Comparison of ENCODE assay signal across 30 mouse cellular contexts in the genomic region with DNA sequence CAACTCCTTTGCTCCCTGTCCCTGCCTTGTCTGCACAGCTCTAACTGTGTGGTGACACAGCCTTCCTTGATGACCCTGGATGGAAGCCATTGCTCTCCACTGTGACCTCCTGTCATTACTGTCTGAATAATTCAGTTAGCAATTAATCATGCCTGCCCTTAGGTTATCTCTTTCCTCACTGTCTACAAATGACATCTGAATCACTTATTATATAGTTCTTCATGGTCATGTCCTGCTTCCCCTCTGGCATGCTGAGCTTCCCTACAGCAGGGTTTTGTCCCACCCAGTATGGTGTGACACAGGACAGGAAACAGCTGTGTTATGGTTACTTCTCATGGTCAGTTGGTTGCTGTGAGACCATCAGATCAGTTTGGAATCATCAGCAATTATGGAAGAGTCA.
DNase-seq lines count a peak whose midpoint lies in the region; ATAC-seq and TF ChIP-seq lines count a peak whose summit lies in the region.
"Had no signal": no experiment of that assay in that cellular context is flagged by ENCODE, and none has a peak within 500 bp of the region (broad histone marks: within the 10 kb centered on the region; RNA-seq: fewer than 3 reads in every experiment).

No protein-coding gene starts in this region.

- no peak for TF ChIP-seq CTCF in heart, postnatal 0 days (IDR thresholded peaks at IDR 0.05; ENCODE audit: low read depth)
- TF ChIP-seq CTCF in lung, adult 2 months (IDR thresholded peaks at IDR 0.05; ENCODE audit: insufficient read depth, low read length): no peak

- no peak overlapping the region for H3K27ac ChIP-seq in heart, postnatal 0 days (ENCODE audit: low read depth)
- H3K27ac ChIP-seq in lung, embryonic 16.5 days (ENCODE audit: low read length): no peak overlapping the region
- H3K27ac ChIP-seq in midbrain, embryonic 13.5 days: no peak overlapping the region
- H3K27ac ChIP-seq: embryonic facial prominence, embryonic 13.5 days; heart, adult 2 months; hindbrain, embryonic 10.5 days; hindbrain, embryonic 15.5 days; limb, embryonic 10.5 days; limb, embryonic 15.5 days; liver, embryonic 13.5 days; macrophage; midbrain, embryonic 15.5 days; neural tube, embryonic 15.5 days had no signal

- intact Hi-C loops in heart, postnatal 36 days (cut with DNase I): no loop called here

- H3K4me3 ChIP-seq in heart, postnatal 0 days (ENCODE audit: low read depth, low read length): no peak overlapping the region
- H3K4me3 ChIP-seq in lung, embryonic 16.5 days (ENCODE audit: low read length): no peak overlapping the region
- no peak overlapping the region for H3K4me3 ChIP-seq in lung, adult 2 months (replicated peaks; ENCODE audit: extremely low read depth, low read depth, low read length)
- H3K4me3 ChIP-seq in midbrain, embryonic 13.5 days (replicated peaks): no peak overlapping the region
- H3K4me3 ChIP-seq: embryonic facial prominence, embryonic 13.5 days; erythroblast, embryonic 14.5 days; heart, adult 2 months; heart, embryonic 12.5 days; hindbrain, embryonic 10.5 days; hindbrain, embryonic 15.5 days; limb, embryonic 10.5 days; limb, embryonic 15.5 days; liver, embryonic 13.5 days; midbrain, embryonic 15.5 days; neural tube, embryonic 15.5 days had no signal

- H3K27me3 ChIP-seq in heart, postnatal 0 days (ENCODE audit: control insufficient read depth, insufficient read depth, low read length): no peaks in the 10 kb centered on the region
- H3K27me3 ChIP-seq in lung, embryonic 16.5 days (ENCODE audit: control insufficient read depth, insufficient read depth, low read depth, low read length): no peaks in the 10 kb centered on the region
- no peaks in the 10 kb centered on the region; the same call in 1 of the 2 replicates for H3K27me3 ChIP-seq in midbrain, embryonic 13.5 days
- H3K27me3 ChIP-seq: embryonic facial prominence, embryonic 13.5 days; hindbrain, embryonic 15.5 days; limb, embryonic 15.5 days; liver, embryonic 13.5 days; midbrain, embryonic 15.5 days; neural tube, embryonic 15.5 days; Patski had no signal

- 0 out of 2 replicates have a peak, but pooled peaks have one; percentile 17 for ATAC-seq in heart, postnatal 0 days (ENCODE audit: insufficient read depth, low read depth)
- peak; percentile 88 for ATAC-seq in lung, embryonic 16.5 days (ENCODE audit: low read depth)
- no peak for ATAC-seq in midbrain, embryonic 13.5 days
- ATAC-seq: forebrain, embryonic 16.5 days; inflammation-experienced regulatory T-cells, adult 6 months; midbrain, embryonic 15.5 days; Patski had no signal

- no peak overlapping the region for H3K9ac ChIP-seq in heart, postnatal 0 days (replicated peaks; ENCODE audit: low read depth, low read length)
- no peak overlapping the region for H3K9ac ChIP-seq in lung, embryonic 16.5 days (ENCODE audit: low read length)
- no peak overlapping the region for H3K9ac ChIP-seq in midbrain, embryonic 13.5 days (replicated peaks)
- H3K9ac ChIP-seq: embryonic facial prominence, embryonic 13.5 days; heart, embryonic 12.5 days; hindbrain, embryonic 15.5 days; limb, embryonic 15.5 days; liver, embryonic 13.5 days; midbrain, embryonic 15.5 days; neural tube, embryonic 15.5 days had no signal

- TF ChIP-seq POLR2A in lung, adult 2 months (IDR thresholded peaks at IDR 0.05; ENCODE audit: borderline replicate concordance, extremely low read depth, low read depth, low read length): no peak

- H3K4me2 ChIP-seq in heart, postnatal 0 days (ENCODE audit: low read depth, low read length): no peak overlapping the region
- H3K4me2 ChIP-seq in lung, embryonic 16.5 days (ENCODE audit: low read depth, low read length): no peak overlapping the region
- H3K4me2 ChIP-seq in midbrain, embryonic 13.5 days (replicated peaks): no peak overlapping the region
- H3K4me2 ChIP-seq: embryonic facial prominence, embryonic 13.5 days; heart, embryonic 12.5 days; hindbrain, embryonic 15.5 days; limb, embryonic 15.5 days; liver, embryonic 13.5 days; midbrain, embryonic 15.5 days; neural tube, embryonic 15.5 days had no signal

- H3K4me1 ChIP-seq in heart, postnatal 0 days (ENCODE audit: control insufficient read depth, insufficient read depth): no peaks in the 10 kb centered on the region
- H3K4me1 ChIP-seq in lung, embryonic 16.5 days (replicated peaks; ENCODE audit: control insufficient read depth, insufficient read depth, low read length): no peaks in the 10 kb centered on the region
- H3K4me1 ChIP-seq in lung, adult 2 months (ENCODE audit: control insufficient read depth, insufficient read depth, low read length): no peaks in the 10 kb centered on the region
- peaks cover 3% of the 10 kb centered on the region; the same call in 1 of the 2 replicates for H3K4me1 ChIP-seq in midbrain, embryonic 13.5 days (replicated peaks)
- H3K4me1 ChIP-seq: embryonic facial prominence, embryonic 13.5 days; heart, embryonic 12.5 days; limb, embryonic 15.5 days; liver, embryonic 13.5 days had no signal

- TF ChIP-seq EP300 in heart, postnatal 0 days (IDR thresholded peaks at IDR 0.05; ENCODE audit: low read depth): no peak

- DNase-seq in heart, postnatal 0 days (ENCODE audit: low spot score): peak; percentile 14
- no peak for DNase-seq in heart, postnatal 36 days
- DNase-seq in kidney, postnatal 10 days: peak; percentile 60
- DNase-seq in kidney, adult 18-20 months: no peak
- no peak for DNase-seq in lung, adult 2 months
- DNase-seq: adrenal gland, postnatal 25 days; cerebellum, adult 11-12 months; cerebellum, adult 9-11 months; heart, adult 2 months; layer of hippocampus, adult 9-11 months; liver, embryonic 13.5 days; retina, postnatal 1 day; right cerebral cortex, postnatal 14 days; thymus, postnatal 4 days had no signal

- H3K36me3 ChIP-seq in heart, postnatal 0 days (replicated peaks; ENCODE audit: control insufficient read depth, insufficient read depth, low read length): no peaks in the 10 kb centered on the region
- no peaks in the 10 kb centered on the region for H3K36me3 ChIP-seq in lung, embryonic 16.5 days (ENCODE audit: control insufficient read depth, insufficient read depth, low read length)
- no peaks in the 10 kb centered on the region for H3K36me3 ChIP-seq in midbrain, embryonic 13.5 days
- H3K36me3 ChIP-seq: embryonic facial prominence, embryonic 13.5 days; G1E; heart, embryonic 12.5 days; hindbrain, embryonic 10.5 days; hindbrain, embryonic 15.5 days; limb, embryonic 10.5 days; limb, embryonic 15.5 days; liver, embryonic 13.5 days; midbrain, embryonic 15.5 days; neural tube, embryonic 15.5 days had no signal

- no peaks in the 10 kb centered on the region for H3K9me3 ChIP-seq in heart, postnatal 0 days (replicated peaks; ENCODE audit: control insufficient read depth, low read length)
- no peaks in the 10 kb centered on the region for H3K9me3 ChIP-seq in lung, embryonic 16.5 days (ENCODE audit: control insufficient read depth, low read length)
- H3K9me3 ChIP-seq in midbrain, embryonic 13.5 days: no peaks in the 10 kb centered on the region
- H3K9me3 ChIP-seq: embryonic facial prominence, embryonic 13.5 days; hindbrain, embryonic 10.5 days; hindbrain, embryonic 15.5 days; limb, embryonic 10.5 days; limb, embryonic 15.5 days; liver, embryonic 13.5 days; midbrain, embryonic 15.5 days; neural tube, embryonic 15.5 days had no signal

Comparison
In these comparisons a context has a peak if more than half of its experiments do, and no peak if none do; other contexts are left out.
1. DNase-seq: peak in heart, postnatal 0 days (single experiment) and kidney, postnatal 10 days (single experiment); none in heart, postnatal 36 days (0 of 2), kidney, adult 18-20 months (single experiment) and lung, adult 2 months (single experiment).